Mouse (Mus musculus): ENCODE data around the gene A730046J19Rik.

DNA sequence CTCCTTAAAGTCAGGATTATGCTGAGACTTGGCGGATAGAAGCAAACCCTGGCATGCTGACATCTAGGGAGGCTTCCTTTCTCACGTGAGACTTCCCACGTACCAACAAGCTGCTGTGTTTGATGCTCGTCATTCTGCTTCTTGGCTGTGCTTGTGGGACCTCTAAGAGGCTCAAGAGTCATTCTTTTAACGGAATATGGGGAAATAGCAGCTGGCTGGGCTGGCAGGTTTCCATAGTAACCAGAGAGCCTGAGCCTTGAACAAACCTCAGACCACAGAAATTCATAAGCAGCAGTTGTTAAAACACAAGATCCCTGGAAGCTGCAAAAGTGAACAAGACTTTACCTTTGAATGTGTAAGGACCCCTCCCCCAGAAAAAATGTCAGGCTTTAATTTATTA, 9.4 kb downstream of the A730046J19Rik start:
- TF ChIP-seq CTCF (conservative IDR thresholded peaks at IDR 0.05; ENCODE audit: low read length): no peak
- no peak for TF ChIP-seq POU5F1 (IDR thresholded peaks at IDR 0.05; ENCODE audit: borderline replicate concordance, low read length)
